Mouse (Mus musculus) erythroid progenitor cell, adult 5-6 weeks (primary cell): ENCODE measurements around the gene Dvl1. TPM values are rescaled to one million over a fixed set of nuclear protein-coding genes. Genes with fewer than 3 reads are reported as not detected.
A peak's percentile ranks its signal among the peaks of the same experiment; 100 is the strongest.

ENCODE experiments used
- ATAC-seq: replicated peaks from 2 replicates; pipeline ENCODE4 v1.8.0; 2016; ENCODE audit warnings: moderate number of reproducible peaks, mild to moderate bottlenecking, moderate TSS enrichment, inconsistent platforms; ENCODE audit not compliant: poor library complexity, low FRiP score, severe bottlenecking
- total RNA-seq, 2 experiments: library from RNA; stranded (forward) in 1 of 2; stranded (reverse) in 1 of 2; fragments of 150-400 nt in 1 of 2; fragments of 186-747, 209-891 nt in 1 of 2; gene quantifications; 2 replicates each; pipeline versions ENCODE4 v1.2.3 to v1.2.4; 2015 to 2017; ENCODE audit warnings: low replicate concordance in 2 of 2

Gene Dvl1
- total RNA-seq, 2 experiments from 2014 or later: 22.4 to 26.0 TPM

- ATAC-seq: no peak
Observed at GRCm38 (mm10) chr4:155863001-155863400, 15.8 kb downstream of the Dvl1 start, which contains the start of gene Tas1r3. TSS of gene Tas1r3 (minus strand) at chr4:155863362.

GRCm38 (mm10) chr4:155868614-155869298 is 21.6 kb downstream of the Dvl1 start:
- peak; percentile 56 for ATAC-seq

GRCm38 (mm10) chr4:155869317-155870033 is 22.3 kb downstream of the Dvl1 start, which contains the start of the genes Cptp and Ints11:
TSS of gene Cptp (minus strand) at chr4:155869440.
TSS of gene Ints11 (plus strand) at chr4:155869546.
- peak; percentile 98 for ATAC-seq

GRCm38 (mm10) chr4:155871404-155871803 is 24.2 kb downstream of the Dvl1 start:
- ATAC-seq: no peak

- ATAC-seq: no peak
Observed at GRCm38 (mm10) chr4:155883587-155883986, 36.4 kb downstream of the Dvl1 start.

- no peak for ATAC-seq
Observed at GRCm38 (mm10) chr4:155886330-155886729, 39.1 kb downstream of the Dvl1 start.

GRCm38 (mm10) chr4:155887674-155888073 is 40.5 kb downstream of the Dvl1 start:
- ATAC-seq: no peak

GRCm38 (mm10) chr4:155888181-155888580 is 41.0 kb downstream of the Dvl1 start:
- no peak for ATAC-seq

- ATAC-seq: no peak
Observed at GRCm38 (mm10) chr4:155889316-155889715, 42.1 kb downstream of the Dvl1 start.

- ATAC-seq: no peak
Observed at GRCm38 (mm10) chr4:155891011-155891471, 43.8 kb downstream of the Dvl1 start.

GRCm38 (mm10) chr4:155891551-155892001 is 44.4 kb downstream of the Dvl1 start, which contains the start of the genes Pusl1 and Acap3:
TSS of gene Pusl1 (minus strand) at chr4:155891781.
TSS of gene Acap3 (plus strand) at chr4:155891822.
- peak; percentile 62 for ATAC-seq

GRCm38 (mm10) chr4:155892017-155892416 is 44.8 kb downstream of the Dvl1 start:
- peak; percentile 66 for ATAC-seq

- ATAC-seq: peak; percentile 21; the same call in 1 of the 2 replicates
Observed at GRCm38 (mm10) chr4:155892438-155893211, 45.4 kb downstream of the Dvl1 start.

- no peak for ATAC-seq
Observed at GRCm38 (mm10) chr4:155893212-155893690, 46.0 kb downstream of the Dvl1 start.

- peak; percentile 70 for ATAC-seq
Observed at GRCm38 (mm10) chr4:155894311-155894881, 47.2 kb downstream of the Dvl1 start.

- ATAC-seq: no peak
Observed at GRCm38 (mm10) chr4:155895216-155895615, 48.0 kb downstream of the Dvl1 start.

GRCm38 (mm10) chr4:155895826-155896225 is 48.6 kb downstream of the Dvl1 start:
- no peak for ATAC-seq

GRCm38 (mm10) chr4:155896461-155896860 is 49.3 kb downstream of the Dvl1 start:
- ATAC-seq: no peak

- ATAC-seq: no peak
Observed at GRCm38 (mm10) chr4:155898318-155898717, 51.1 kb downstream of the Dvl1 start.
